Comparison of ENCODE assay signal across 28 mouse cellular contexts in the genomic region with DNA sequence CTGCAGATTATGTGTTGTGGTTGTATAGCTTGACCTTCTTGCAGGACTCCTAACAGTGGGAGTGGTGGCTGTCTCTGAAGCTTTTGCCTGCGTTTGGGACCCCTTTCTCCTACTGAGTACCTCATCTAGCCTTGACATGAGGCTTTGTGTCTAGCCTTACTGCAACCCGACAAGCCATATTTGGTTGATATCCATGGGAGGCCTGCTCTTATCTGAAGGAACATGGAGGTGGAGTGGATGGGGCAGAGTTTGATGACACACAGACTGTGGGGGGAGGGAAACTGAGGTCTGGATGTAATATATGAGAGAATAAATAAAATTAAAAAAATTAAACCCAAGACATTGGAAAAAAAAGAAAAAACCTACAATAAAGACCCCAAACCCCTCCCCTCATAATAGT. TPM values are rescaled to one million over a fixed set of nuclear protein-coding genes. Genes with fewer than 3 reads are reported as not detected.
DNase-seq lines count a peak whose midpoint lies in the region; ATAC-seq and TF ChIP-seq lines count a peak whose summit lies in the region.
"Had no signal": no experiment of that assay in that cellular context is flagged by ENCODE, and none has a peak within 500 bp of the region (broad histone marks: within the 10 kb centered on the region; RNA-seq: fewer than 3 reads in every experiment).

No protein-coding gene starts in this region.

- H3K4me1 ChIP-seq in MEL (ENCODE audit: control insufficient read depth in 1 of 2, insufficient read depth in 2 of 2, low read length in 2 of 2), result peaks cover 2 to 10% of the 10 kb centered on the region in 2 experiments; a peak in 3 of 4 replicates
- H3K4me1 ChIP-seq in liver, embryonic 12.5 days, result peaks cover 51% of the 10 kb centered on the region
- H3K4me1 ChIP-seq in liver, embryonic 15.5 days (replicated peaks), result peaks cover 30% of the 10 kb centered on the region
- H3K4me1 ChIP-seq: embryonic facial prominence, embryonic 12.5 days; embryonic facial prominence, embryonic 15.5 days had no signal

- peak; percentile 13 for DNase-seq in MEL (ENCODE audit: low read depth, low spot score)
- DNase-seq in c-Kit-positive CD71-positive TER-119-negative erythroid progenitor cells, embryonic 14.5 days (ENCODE audit: low read depth), result peak; percentile 32
- no peak for DNase-seq in left cerebral cortex, adult 11 months (ENCODE audit: low spot score)
- no peak for DNase-seq in thymus, postnatal 14 days
- DNase-seq in left cerebral cortex, postnatal 36 days (ENCODE audit: low spot score in 2 of 2), result no peak
- no peak for DNase-seq in adrenal gland, adult (ENCODE audit: inconsistent age in 2 of 2, low spot score in 1 of 2)
- DNase-seq: adrenal gland, postnatal 10 days; adrenal gland, postnatal 36 days; cerebellum, adult 11-12 months; cerebellum, adult 9-10 months; cerebellum, postnatal 14 days; forebrain, postnatal 0 days; gastrocnemius, adult 2 months; gastrocnemius, postnatal 14 days; heart, adult 18-20 months; heart, postnatal 10 days; heart, postnatal 4 days had no signal

- H3K27me3 ChIP-seq in MEL (ENCODE audit: control insufficient read depth in 1 of 2, insufficient read depth in 2 of 2, low read length in 2 of 2), result no peaks in the 10 kb centered on the region
- no peaks in the 10 kb centered on the region for H3K27me3 ChIP-seq in liver, embryonic 12.5 days (replicated peaks)
- no peaks in the 10 kb centered on the region for H3K27me3 ChIP-seq in liver, embryonic 15.5 days
- H3K27me3 ChIP-seq: embryonic facial prominence, embryonic 12.5 days; embryonic facial prominence, embryonic 15.5 days; heart, embryonic 12.5 days; heart, embryonic 15.5 days had no signal

- TF ChIP-seq CTCF in MEL (IDR thresholded peaks at IDR 0.05 in 2 of 3, conservative IDR thresholded peaks at IDR 0.05 in 1 of 3; ENCODE audit: control insufficient read depth in 1 of 3, insufficient read depth in 1 of 3, low read depth in 2 of 3, low read length in 3 of 3, poor library complexity in 1 of 3, severe bottlenecking in 1 of 3), result no peak

- peaks cover 3% of the 10 kb centered on the region; the same call in 1 of the 2 replicates for H3K79me2 ChIP-seq in MEL (ENCODE audit: control insufficient read depth, insufficient read depth, low read length, poor library complexity)

- no peak for TF ChIP-seq POLR2A in MEL (IDR thresholded peaks at IDR 0.05; ENCODE audit: control insufficient read depth in 1 of 2, insufficient read depth in 1 of 2, low read depth in 1 of 2, low read length in 2 of 2, poor library complexity in 1 of 2)

- H3K36me3 ChIP-seq in MEL (ENCODE audit: control insufficient read depth in 1 of 2, insufficient read depth in 2 of 2, low read length in 2 of 2), result peaks cover 0 to 8% of the 10 kb centered on the region in 2 experiments; a peak in 2 of 4 replicates
- H3K36me3 ChIP-seq in liver, embryonic 12.5 days, result no peaks in the 10 kb centered on the region
- H3K36me3 ChIP-seq in liver, embryonic 15.5 days (replicated peaks), result no peaks in the 10 kb centered on the region
- H3K36me3 ChIP-seq: heart, embryonic 15.5 days had no signal

- H3K9me3 ChIP-seq in MEL (replicated peaks; ENCODE audit: insufficient read depth, low read length), result no peaks in the 10 kb centered on the region
- H3K9me3 ChIP-seq in liver, embryonic 12.5 days (replicated peaks), result no peaks in the 10 kb centered on the region
- no peaks in the 10 kb centered on the region for H3K9me3 ChIP-seq in liver, embryonic 15.5 days (replicated peaks)
- H3K9me3 ChIP-seq: embryonic facial prominence, embryonic 12.5 days; embryonic facial prominence, embryonic 15.5 days; heart, embryonic 12.5 days; heart, embryonic 15.5 days had no signal

- no peak for TF ChIP-seq RAD21 in MEL (IDR thresholded peaks at IDR 0.05; ENCODE audit: low read depth, low read length)

- no peak for TF ChIP-seq EP300 in MEL (IDR thresholded peaks at IDR 0.05; ENCODE audit: low read depth in 1 of 2, low read length in 2 of 2)

- 27% methylated on average over 2 of the region's 2 CpGs for WGBS in liver, embryonic 12.5 days (ENCODE audit: insufficient replicate concordance)
- WGBS in liver, embryonic 15.5 days (ENCODE audit: insufficient replicate concordance), result 29% methylated on average over 2 of the region's 2 CpGs

- intact Hi-C loops in left cerebral cortex, postnatal 36 days (cut with DNase I), result no loop called here

- ATAC-seq in liver, embryonic 12.5 days, result peak; percentile 86
- peak; percentile 47; the same call in 1 of the 2 replicates for ATAC-seq in liver, embryonic 15.5 days (ENCODE audit: insufficient read depth)
- ATAC-seq: activated CD4-positive, CD25-positive, alpha-beta regulatory T cell, adult 4 months; CD4-positive, CD25-positive, alpha-beta regulatory T cell, adult 4 months; forebrain, embryonic 14.5 days; forebrain, postnatal 0 days; hindbrain, postnatal 0 days had no signal

- H3K27ac ChIP-seq in MEL (ENCODE audit: control insufficient read depth, low read depth, low read length), result no peak overlapping the region
- H3K27ac ChIP-seq in liver, embryonic 12.5 days, result peak overlapping the region; percentile 50; the same call in 1 of the 2 replicates
- H3K27ac ChIP-seq in liver, embryonic 15.5 days (replicated peaks), result no peak overlapping the region
- H3K27ac ChIP-seq: embryonic facial prominence, embryonic 12.5 days; embryonic facial prominence, embryonic 15.5 days; gastrocnemius, adult 2 months; heart, embryonic 15.5 days; hindbrain, embryonic 14.5 days; hindbrain, postnatal 0 days had no signal

- no peak overlapping the region for H3K4me3 ChIP-seq in MEL (ENCODE audit: control insufficient read depth in 1 of 2, insufficient read depth in 1 of 2, low read depth in 2 of 2, low read length in 2 of 2)
- no peak overlapping the region for H3K4me3 ChIP-seq in liver, embryonic 12.5 days
- no peak overlapping the region for H3K4me3 ChIP-seq in liver, embryonic 15.5 days (replicated peaks)
- H3K4me3 ChIP-seq: embryonic facial prominence, embryonic 12.5 days; embryonic facial prominence, embryonic 15.5 days; gastrocnemius, adult 2 months; heart, embryonic 12.5 days; heart, embryonic 15.5 days had no signal

- H3K4me2 ChIP-seq in liver, embryonic 12.5 days, result peak overlapping the region; percentile 37
- no peak overlapping the region for H3K4me2 ChIP-seq in liver, embryonic 15.5 days
- H3K4me2 ChIP-seq: embryonic facial prominence, embryonic 12.5 days; embryonic facial prominence, embryonic 15.5 days; heart, embryonic 12.5 days; heart, embryonic 15.5 days; hindbrain, embryonic 14.5 days had no signal

- H3K9ac ChIP-seq in MEL (ENCODE audit: control insufficient read depth, low read depth, low read length, poor library complexity, severe bottlenecking), result no peak overlapping the region
- H3K9ac ChIP-seq in liver, embryonic 12.5 days, result 0 out of 2 replicates have a peak overlapping the region, but pooled peaks have one; percentile 1
- no peak overlapping the region for H3K9ac ChIP-seq in liver, embryonic 15.5 days
- H3K9ac ChIP-seq: embryonic facial prominence, embryonic 12.5 days; embryonic facial prominence, embryonic 15.5 days; forebrain, postnatal 0 days; heart, embryonic 12.5 days; heart, embryonic 15.5 days; hindbrain, embryonic 14.5 days had no signal

TF ChIP-seq in MEL, 35 proteins besides CTCF, POLR2A, EP300 and RAD21:
- TF ChIP-seq USF1 (IDR thresholded peaks at IDR 0.05; ENCODE audit: low read depth, low read length), result no peak
- no peak for TF ChIP-seq SMC3 (IDR thresholded peaks at IDR 0.05; ENCODE audit: low read depth, low read length)
- no peak for TF ChIP-seq USF2 (IDR thresholded peaks at IDR 0.05; ENCODE audit: borderline replicate concordance in 1 of 2, insufficient read depth in 1 of 2, low read depth in 1 of 2, low read length in 2 of 2)
- no peak for TF ChIP-seq CHD1 (IDR thresholded peaks at IDR 0.05; ENCODE audit: low read depth, low read length)
- no peak for TF ChIP-seq TBP (IDR thresholded peaks at IDR 0.05; ENCODE audit: low read depth, low read length)
- no peak for TF ChIP-seq MYB (IDR thresholded peaks at IDR 0.05; ENCODE audit: low read depth, low read length)
- TF ChIP-seq ZC3H11A (IDR thresholded peaks at IDR 0.05; ENCODE audit: low read depth, low read length), result no peak
- no peak for TF ChIP-seq NELFE (IDR thresholded peaks at IDR 0.05; ENCODE audit: low read depth, low read length)
- TF ChIP-seq MAX (IDR thresholded peaks at IDR 0.05; ENCODE audit: low read length), result no peak
- TF ChIP-seq MXI1 (IDR thresholded peaks at IDR 0.05; ENCODE audit: low read depth, low read length), result no peak
- TF ChIP-seq RCOR1 (IDR thresholded peaks at IDR 0.05; ENCODE audit: low read depth, low read length), result no peak
- no peak for TF ChIP-seq ZNF384 (IDR thresholded peaks at IDR 0.05; ENCODE audit: low read depth, low read length)
- no peak for TF ChIP-seq SIN3A (IDR thresholded peaks at IDR 0.05; ENCODE audit: low read length)
- no peak for TF ChIP-seq MEF2A (IDR thresholded peaks at IDR 0.05; ENCODE audit: extremely low read depth, insufficient replicate concordance, low read depth, low read length, poor library complexity, severe bottlenecking)
- no peak for TF ChIP-seq ZKSCAN1 (IDR thresholded peaks at IDR 0.05; ENCODE audit: low read depth, low read length)
- TF ChIP-seq E2F4 (IDR thresholded peaks at IDR 0.05; ENCODE audit: borderline replicate concordance, low read depth, low read length), result no peak
- TF ChIP-seq POLR2AphosphoS5 (IDR thresholded peaks at IDR 0.05; ENCODE audit: borderline replicate concordance, low read depth, low read length), result no peak
- no peak for TF ChIP-seq TAL1 (IDR thresholded peaks at IDR 0.05; ENCODE audit: low read length)
- no peak for TF ChIP-seq POLR2AphosphoS2 (IDR thresholded peaks at IDR 0.05; ENCODE audit: low read length)

RNA-seq across cellular contexts. Expression of a gene that starts 14.1 kb away (rescaled TPM):
- 24.5 and 28.8 TPM in 2 replicates for total RNA-seq in MEL (2012; rRNA removed)
- 10 to 100 TPM; 45.0 to 75.6 TPM for polyA plus RNA-seq in MEL (2012; ENCODE audit: insufficient read depth in 1 of 2, insufficient read length in 2 of 2, low read depth in 1 of 2, low replicate concordance in 2 of 2, missing spikeins in 1 of 2)
- 110 and 114 TPM in 2 replicates for polyA plus RNA-seq in liver, embryonic 12.5 days (2016; fragmentation: Nextera tagmentation; extraction: Ambion mirVana)
- 85.3 and 90.0 TPM in 2 replicates for polyA plus RNA-seq in liver, embryonic 15.5 days (2015; fragmentation: Nextera tagmentation; extraction: Ambion mirVana)
- 100 to 1,000 TPM; 253 to 267 TPM for total RNA-seq in left cerebral cortex, postnatal 36 days (2021)

Comparison
In these comparisons a context has a peak if more than half of its experiments do, and no peak if none do; other contexts are left out.
1. DNase-seq: peak in MEL (single experiment) and c-Kit-positive CD71-positive TER-119-negative erythroid progenitor cells, embryonic 14.5 days (single experiment); none in left cerebral cortex, adult 11 months (single experiment), thymus, postnatal 14 days (single experiment), left cerebral cortex, postnatal 36 days (0 of 2) and adrenal gland, adult (0 of 2).